Mouse (Mus musculus) common myeloid progenitor, adult 5-6 weeks (primary cell): ENCODE measurements at regions not wholly inside any gene's neighbourhood (a gene's known extent, or its start where the extent isn't known, plus 50 kb on each side); places are given as distances from the start of the nearest gene placed in this dataset.

Experiments used
- ATAC-seq: replicated peaks from 2 replicates; pipeline ENCODE4 v1.8.0; 2016; ENCODE audit warnings: low read depth, mild to moderate bottlenecking, moderate TSS enrichment, inconsistent platforms; ENCODE audit not compliant: poor library complexity, severe bottlenecking

GRCm38 (mm10) chr6:93397074-93397473 lies 453.8 kb upstream of the Adamts9 start:
- no peak for ATAC-seq

- ATAC-seq: no peak
These were observed 452.7 kb upstream of the Adamts9 start for GRCm38 (mm10) chr6:93395952-93396351.

- no peak for ATAC-seq
These were observed 452.0 kb upstream of the Adamts9 start for GRCm38 (mm10) chr6:93395296-93395695.

GRCm38 (mm10) chr6:93393551-93393950 lies 450.3 kb upstream of the Adamts9 start:
- no peak for ATAC-seq

- ATAC-seq: no peak
These were observed 449.1 kb upstream of the Adamts9 start for GRCm38 (mm10) chr6:93392402-93392801.

- no peak for ATAC-seq
These were observed 447.9 kb upstream of the Adamts9 start for GRCm38 (mm10) chr6:93391166-93391565.

- no peak for ATAC-seq
These were observed 428.0 kb upstream of the Adamts9 start for GRCm38 (mm10) chr6:93371341-93371740.

GRCm38 (mm10) chr6:93363846-93364245 lies 420.6 kb upstream of the Adamts9 start:
- no peak for ATAC-seq

- ATAC-seq: no peak
These were observed 410.2 kb upstream of the Adamts9 start for GRCm38 (mm10) chr6:93353353-93354125.

- ATAC-seq: no peak
These were observed 406.8 kb upstream of the Adamts9 start for GRCm38 (mm10) chr6:93349936-93350700.

- no peak for ATAC-seq
These were observed 404.8 kb upstream of the Adamts9 start for GRCm38 (mm10) chr6:93348141-93348540.

- no peak for ATAC-seq
These were observed 385.4 kb upstream of the Adamts9 start for GRCm38 (mm10) chr6:93328683-93329082.

- no peak for ATAC-seq
These were observed 384.6 kb upstream of the Adamts9 start for GRCm38 (mm10) chr6:93327930-93328329.

- no peak for ATAC-seq
These were observed 380.6 kb upstream of the Adamts9 start for GRCm38 (mm10) chr6:93323881-93324280.

- no peak for ATAC-seq
These were observed 371.3 kb upstream of the Adamts9 start for GRCm38 (mm10) chr6:93314625-93315024.

GRCm38 (mm10) chr6:93305176-93305575 lies 361.9 kb upstream of the Adamts9 start:
- ATAC-seq: no peak

- no peak for ATAC-seq
These were observed 354.7 kb upstream of the Adamts9 start for GRCm38 (mm10) chr6:93297975-93298374.

GRCm38 (mm10) chr6:93291711-93292110 lies 348.4 kb upstream of the Adamts9 start:
- ATAC-seq: no peak

- ATAC-seq: no peak
These were observed 345.1 kb upstream of the Adamts9 start for GRCm38 (mm10) chr6:93288421-93288820.

- no peak for ATAC-seq
These were observed 342.5 kb upstream of the Adamts9 start for GRCm38 (mm10) chr6:93285796-93286195.

GRCm38 (mm10) chr6:93281530-93281929 lies 338.2 kb upstream of the Adamts9 start:
- no peak for ATAC-seq
